Mouse (Mus musculus): ENCODE results near the gene Dlk2. TPM values are rescaled to one million over a fixed set of nuclear protein-coding genes. Genes with fewer than 3 reads are reported as not detected.

Dlk2 gene
- total RNA-seq, 2 experiments from 2014 or later = 0.49 TPM; not detected in 1

GRCm38 (mm10) chr17:46306956-46307355 lies 9.7 kb downstream of the Dlk2 start:
- intact Hi-C loops (cut with DNase I) = no loop called here
- no peak for DNase-seq

GRCm38 (mm10) chr17:46309835-46310234 lies 12.6 kb downstream of the Dlk2 start:
- no peak for DNase-seq
- intact Hi-C loops (cut with DNase I) = no loop called here

- intact Hi-C loops (cut with DNase I) = no loop called here
- no peak for DNase-seq
Measured at GRCm38 (mm10) chr17:46310515-46310914, 13.3 kb downstream of the Dlk2 start.

GRCm38 (mm10) chr17:46313135-46313715 lies 16.0 kb downstream of the Dlk2 start:
- intact Hi-C loops (cut with DNase I) = no loop called here
- no peak for DNase-seq

GRCm38 (mm10) chr17:46315813-46316212 lies 18.6 kb downstream of the Dlk2 start:
- no peak for DNase-seq
- intact Hi-C loops (cut with DNase I) = no loop called here

GRCm38 (mm10) chr17:46320492-46320891 lies 23.3 kb downstream of the Dlk2 start:
- DNase-seq = no peak
- intact Hi-C loops (cut with DNase I) = no loop called here

- intact Hi-C loops (cut with DNase I) = no loop called here
- DNase-seq = no peak
Measured at GRCm38 (mm10) chr17:46322046-46322823, 25.0 kb downstream of the Dlk2 start.

GRCm38 (mm10) chr17:46327413-46327905 lies 30.2 kb downstream of the Dlk2 start:
- intact Hi-C loops (cut with DNase I) = loop anchor here (5.0 kb wide), 1 partner anchor 60 kb away; no protein-coding TSS in a partner anchor
- no peak for DNase-seq

- intact Hi-C loops (cut with DNase I) = loop anchor here (5.0 kb wide), 1 partner anchor 59 kb away; no protein-coding TSS in a partner anchor
- DNase-seq = peak; percentile 93 to 94
Measured at GRCm38 (mm10) chr17:46327906-46328534, 30.8 kb downstream of the Dlk2 start, which contains the start of gene Abcc10. TSS of gene Abcc10 (minus strand) at chr17:46328352.

- intact Hi-C loops (cut with DNase I) = loop anchor here (5.0 kb wide), 1 partner anchor 59 kb away; no protein-coding TSS in a partner anchor
- no peak for DNase-seq
Measured at GRCm38 (mm10) chr17:46328723-46329122, 31.5 kb downstream of the Dlk2 start.

- intact Hi-C loops (cut with DNase I) = no loop called here
- DNase-seq = no peak
Measured at GRCm38 (mm10) chr17:46336475-46336874, 39.3 kb downstream of the Dlk2 start.

- DNase-seq = no peak
- intact Hi-C loops (cut with DNase I) = no loop called here
Measured at GRCm38 (mm10) chr17:46341208-46341607, 44.0 kb downstream of the Dlk2 start.

GRCm38 (mm10) chr17:46351026-46351700 lies 53.9 kb downstream of the Dlk2 start:
- intact Hi-C loops (cut with DNase I) = no loop called here
- no peak for DNase-seq

Other genes with a start within 250 kb of the Dlk2 start
- 10 to 100 TPM; 78.0 to 84.1 TPM for gene Mrps18a, start 186.4 kb upstream of the Dlk2 start, total RNA-seq (2021)
- gene Rsph9, start 153.2 kb upstream of the Dlk2 start, total RNA-seq (2021) = under 1 TPM; 0.28 to 0.54 TPM
- 10 to 100 TPM; 17.1 to 19.8 TPM for gene Mad2l1bp, start 143.9 kb upstream of the Dlk2 start, total RNA-seq (2021)
- 10 to 100 TPM; 51.3 to 55.1 TPM for gene Gtpbp2, start 136.4 kb upstream of the Dlk2 start, total RNA-seq (2021)
- gene Polh, start 94.8 kb upstream of the Dlk2 start, total RNA-seq (2021) = 10 to 100 TPM; 11.4 to 12.5 TPM
- gene Xpo5, start 94.6 kb upstream of the Dlk2 start, total RNA-seq (2021) = 1 to 10 TPM; 9.3 to 9.9 TPM
- gene Polr1c, start 49.4 kb upstream of the Dlk2 start, total RNA-seq (2021) = 10 to 100 TPM; 11.8 to 13.5 TPM
- 10 to 100 TPM; 48.7 to 58.4 TPM for gene Yipf3, start 49.3 kb upstream of the Dlk2 start, total RNA-seq (2021)
- under 1 TPM; 0.23 to 0.39 TPM for gene Lrrc73, start 43.9 kb upstream of the Dlk2 start, total RNA-seq (2021)
- gene Tjap1, start 14.4 kb upstream of the Dlk2 start, total RNA-seq (2021) = 10 to 100 TPM; 35.4 to 43.6 TPM
- gene Abcc10, start 30.9 kb downstream of the Dlk2 start, total RNA-seq (2021) = 1 to 10 TPM; 2.2 to 2.5 TPM
- gene Zfp318, start 86.3 kb downstream of the Dlk2 start, total RNA-seq (2021) = 10 to 100 TPM; 10.2 to 11.6 TPM
- under 1 TPM; 0.38 to 0.39 TPM for gene Crip3, start 131.5 kb downstream of the Dlk2 start, total RNA-seq (2021)
- not detected for gene Slc22a7, start 141.0 kb downstream of the Dlk2 start, total RNA-seq (2021)
- under 1 TPM; 0.36 to 0.39 TPM for gene Ttbk1, start 190.3 kb downstream of the Dlk2 start, total RNA-seq (2021)
- 1 to 10 TPM; 4.9 to 6.7 TPM for gene Dnph1, start 199.3 kb downstream of the Dlk2 start, total RNA-seq (2021)
- gene Cul9, start 249.0 kb downstream of the Dlk2 start, total RNA-seq (2021) = 10 to 100 TPM; 11.2 to 11.4 TPM